Mouse (Mus musculus): ENCODE data around the gene Ccdc86. TPM values are rescaled to one million over a fixed set of nuclear protein-coding genes. Genes with fewer than 3 reads are reported as not detected.

Gene Ccdc86
- polyA plus RNA-seq, 1 experiment from 2014 or later: 23.4 TPM

DNA sequence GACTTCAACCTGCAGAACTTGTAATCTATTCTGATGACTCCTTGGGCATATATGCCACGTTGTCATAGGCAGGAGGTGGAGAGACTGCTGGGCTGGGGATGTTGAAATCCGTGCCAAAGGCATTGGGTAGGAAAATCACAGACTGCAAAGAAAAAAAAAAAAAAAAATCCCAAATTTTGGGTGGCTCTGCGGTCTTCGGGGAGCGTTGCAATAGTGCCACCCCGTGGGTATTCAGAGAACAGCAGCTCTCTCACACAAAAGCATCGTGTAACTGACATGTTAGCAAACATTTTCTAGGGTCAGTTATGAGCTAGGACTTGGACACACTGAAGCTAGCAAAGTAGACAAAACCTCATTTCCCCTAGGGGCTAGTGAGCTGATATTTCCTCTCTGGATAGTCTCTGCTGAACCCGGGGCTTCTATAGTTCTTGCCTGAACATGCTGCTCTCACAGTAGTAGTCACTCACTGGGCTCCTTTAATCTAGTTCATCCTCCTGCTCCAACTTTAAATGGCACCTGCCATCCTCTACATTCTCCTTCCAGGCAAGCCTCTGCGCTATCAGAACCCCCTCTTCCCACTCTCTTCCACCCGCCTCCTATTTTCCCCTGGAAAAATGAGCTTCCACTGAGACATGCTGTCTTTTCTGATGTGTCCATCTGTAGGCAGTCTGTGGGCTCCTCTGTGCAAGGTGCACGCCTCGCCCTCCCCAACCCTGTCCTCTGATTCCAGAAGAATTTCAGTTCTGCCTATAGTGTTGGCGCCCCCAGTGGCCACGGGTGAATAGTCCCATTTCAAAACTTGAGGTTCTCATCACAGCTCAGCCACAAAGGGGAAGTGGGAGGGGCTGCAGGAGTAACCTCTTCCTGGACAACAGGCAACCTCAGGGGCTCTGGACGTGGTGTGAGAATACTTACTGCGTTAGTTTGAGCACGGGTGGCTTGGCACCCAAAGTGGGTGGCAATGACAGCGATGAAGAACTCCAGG lies 30.4 kb upstream of the Ccdc86 start:
- H3K27me3 ChIP-seq (ENCODE audit: control insufficient read depth, insufficient read depth, low read length): no peaks in the 10 kb centered on the region
- no peak overlapping the region for H3K4me3 ChIP-seq (ENCODE audit: low read depth, low read length)
- DNase-seq (ENCODE audit: low spot score) (peak; percentile 75), ATAC-seq (ENCODE audit: insufficient read depth, low FRiP score, low TSS enrichment) (peak; percentile 67; the same call in 1 of the 2 replicates)
- WGBS: 16% methylated on average over 18 of the region's 18 CpGs
- 0 out of 2 replicates have a peak overlapping the region, but pooled peaks have one; percentile 15 for H3K9ac ChIP-seq (ENCODE audit: low read length)
- H3K4me1 ChIP-seq (ENCODE audit: control insufficient read depth, insufficient read depth, low read length): no peaks in the 10 kb centered on the region
- no peaks in the 10 kb centered on the region for H3K9me3 ChIP-seq (ENCODE audit: control insufficient read depth, low read length)
- H3K36me3 ChIP-seq (ENCODE audit: control insufficient read depth, insufficient read depth, low read length): no peaks in the 10 kb centered on the region
- H3K4me2 ChIP-seq (ENCODE audit: low read depth): peak overlapping the region; percentile 17; the same call in 1 of the 2 replicates
- H3K27ac ChIP-seq (ENCODE audit: low read depth, low read length): no peak overlapping the region

DNA sequence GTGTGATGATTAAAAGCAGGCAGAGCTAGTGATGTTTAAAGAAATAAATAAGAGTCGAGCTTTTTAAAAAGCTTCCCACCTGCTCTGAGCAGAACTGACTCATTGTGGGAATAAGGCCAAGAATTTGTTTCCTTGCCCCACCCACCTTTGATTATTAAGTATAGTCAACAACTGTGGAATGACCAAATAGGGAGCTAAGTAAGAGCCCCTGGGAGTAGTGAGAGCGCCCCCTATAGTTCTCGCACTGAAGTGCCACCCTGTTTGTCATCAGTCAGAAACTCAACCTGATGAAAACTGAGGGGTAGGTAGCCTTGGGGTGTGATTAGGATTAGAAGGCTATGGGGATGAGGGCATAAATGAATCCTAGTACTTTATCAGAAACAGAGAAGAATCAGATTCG lies 27.3 kb upstream of the Ccdc86 start:
- 55% methylated on average over 4 of the region's 4 CpGs for WGBS

DNA sequence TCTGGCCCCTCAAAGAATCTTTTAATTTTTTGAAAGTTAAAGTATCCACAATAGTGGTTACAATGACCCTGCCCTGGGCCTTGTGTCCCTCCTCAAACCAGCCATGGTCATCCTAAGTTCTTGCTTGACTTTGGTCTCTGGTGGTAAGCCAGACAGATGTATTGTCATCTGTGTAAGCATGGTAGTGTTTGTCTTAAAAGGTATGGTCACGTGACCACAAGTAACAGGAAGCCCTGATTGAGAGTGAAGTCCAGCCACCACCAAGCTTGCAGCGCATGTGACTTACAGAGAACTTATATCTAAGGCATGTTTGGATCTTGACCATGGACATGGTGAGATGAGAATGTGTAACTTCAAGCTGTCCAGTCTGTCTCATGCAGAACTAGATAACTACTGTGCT lies 26.1 kb upstream of the Ccdc86 start:
- Histone ChIP-seq H3K27ac (ENCODE audit: low read depth, low read length) (no peak overlapping the region), H3K4me3 (ENCODE audit: low read depth, low read length) (no peak overlapping the region), H3K27me3 (ENCODE audit: control insufficient read depth, insufficient read depth, low read length) (no peaks in the 10 kb centered on the region), H3K9me3 (ENCODE audit: control insufficient read depth, low read length) (no peaks in the 10 kb centered on the region), H3K9ac (ENCODE audit: low read length) (no peak overlapping the region), H3K4me1 (ENCODE audit: control insufficient read depth, insufficient read depth, low read length) (no peaks in the 10 kb centered on the region), H3K4me2 (ENCODE audit: low read depth) (no peak overlapping the region), H3K36me3 (ENCODE audit: control insufficient read depth, insufficient read depth, low read length) (no peaks in the 10 kb centered on the region)
- 81% methylated on average over 2 of the region's 2 CpGs for WGBS
- ATAC-seq (ENCODE audit: insufficient read depth, low FRiP score, low TSS enrichment) (no peak), DNase-seq (ENCODE audit: low spot score) (no peak)

More for the DNA sequence above, 27.3 kb upstream of the Ccdc86 start:
- no peak overlapping the region for H3K27ac ChIP-seq (ENCODE audit: low read depth, low read length)
- no peak for ATAC-seq (ENCODE audit: insufficient read depth, low FRiP score, low TSS enrichment)
- H3K4me3 ChIP-seq (ENCODE audit: low read depth, low read length): no peak overlapping the region
- no peaks in the 10 kb centered on the region for H3K36me3 ChIP-seq (ENCODE audit: control insufficient read depth, insufficient read depth, low read length)
- no peak overlapping the region for H3K9ac ChIP-seq (ENCODE audit: low read length)
- no peaks in the 10 kb centered on the region for H3K4me1 ChIP-seq (ENCODE audit: control insufficient read depth, insufficient read depth, low read length)
- no peaks in the 10 kb centered on the region for H3K27me3 ChIP-seq (ENCODE audit: control insufficient read depth, insufficient read depth, low read length)
- H3K9me3 ChIP-seq (ENCODE audit: control insufficient read depth, low read length): no peaks in the 10 kb centered on the region
- no peak for DNase-seq (ENCODE audit: low spot score)
- H3K4me2 ChIP-seq (ENCODE audit: low read depth): no peak overlapping the region

DNA sequence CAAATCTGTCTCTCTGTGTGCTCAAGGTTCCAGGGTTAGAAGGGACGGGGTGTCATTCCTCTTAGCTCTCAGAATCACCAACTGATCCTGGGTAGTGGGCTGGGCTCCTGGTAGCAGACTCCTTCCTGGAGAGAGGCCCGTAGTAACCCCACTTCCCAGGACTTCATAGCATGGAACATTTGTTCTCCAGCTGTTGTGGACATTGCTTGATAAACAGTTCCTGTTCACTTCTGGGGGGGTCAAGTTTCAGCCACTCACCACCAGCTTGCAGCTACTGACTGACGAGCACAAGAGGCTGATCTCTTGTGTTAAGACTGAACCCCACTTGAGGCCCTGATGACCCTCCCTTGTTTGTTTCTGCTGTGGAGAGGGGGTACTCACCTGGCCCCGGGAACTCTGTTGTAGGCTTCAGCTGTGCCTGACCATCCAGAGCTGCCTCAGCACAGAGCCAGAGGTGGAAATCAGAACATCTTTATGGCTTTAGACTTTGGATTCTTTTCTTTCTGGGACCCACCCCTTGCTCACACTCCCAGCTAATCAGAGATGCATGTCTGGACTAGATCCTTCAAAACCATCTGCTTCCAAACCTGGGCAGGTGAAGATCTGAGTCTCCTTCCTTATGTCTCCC lies 25.3 kb upstream of the Ccdc86 start, which contains the start of gene Ms4a10:
TSS of gene Ms4a10 (minus strand) at position 433 of the 628 bp plus-strand sequence.
- Histone ChIP-seq H3K36me3 (ENCODE audit: control insufficient read depth, insufficient read depth, low read length) (no peaks in the 10 kb centered on the region), H3K9ac (ENCODE audit: low read length) (no peak within 1 kb of the TSS), H3K27me3 (ENCODE audit: control insufficient read depth, insufficient read depth, low read length) (no peaks in the 10 kb centered on the region), H3K4me2 (ENCODE audit: low read depth) (no peak within 1 kb of the TSS), H3K4me1 (ENCODE audit: control insufficient read depth, insufficient read depth, low read length) (no peaks in the 10 kb centered on the region), H3K4me3 (ENCODE audit: low read depth, low read length) (no peak within 1 kb of the TSS), H3K27ac (ENCODE audit: low read depth, low read length) (no peak within 1 kb of the TSS), H3K9me3 (ENCODE audit: control insufficient read depth, low read length) (no peaks in the 10 kb centered on the region)
- no peak for ATAC-seq (ENCODE audit: insufficient read depth, low FRiP score, low TSS enrichment)
- WGBS: 44% methylated on average over 4 of the region's 4 CpGs
- DNase-seq (ENCODE audit: low spot score): no peak

DNA sequence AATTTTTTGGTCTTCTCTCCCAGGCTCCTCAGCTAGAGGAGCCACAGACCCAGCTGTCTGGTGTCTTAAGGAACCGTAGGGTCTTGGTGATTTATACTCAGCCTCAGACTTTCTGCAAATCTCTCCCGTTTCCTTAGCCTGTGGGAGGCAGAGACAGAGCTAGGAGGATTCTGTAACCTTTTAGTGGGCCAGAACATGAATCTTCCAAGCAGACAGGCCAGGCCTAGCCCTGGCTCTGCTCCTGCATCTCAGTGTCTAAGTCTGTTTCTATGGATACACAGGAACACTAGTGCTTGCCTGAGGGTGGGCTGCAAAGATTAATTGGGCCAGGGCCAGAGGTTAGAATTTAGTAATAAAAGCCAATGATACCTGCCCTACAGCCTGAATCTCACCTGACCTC lies 24.1 kb upstream of the Ccdc86 start:
- H3K27me3 ChIP-seq (ENCODE audit: control insufficient read depth, insufficient read depth, low read length): no peaks in the 10 kb centered on the region
- 40% methylated on average over 2 of the region's 2 CpGs for WGBS
- no peak overlapping the region for H3K4me3 ChIP-seq (ENCODE audit: low read depth, low read length)
- ATAC-seq (ENCODE audit: insufficient read depth, low FRiP score, low TSS enrichment) (no peak), DNase-seq (ENCODE audit: low spot score) (no peak)
- no peaks in the 10 kb centered on the region for H3K9me3 ChIP-seq (ENCODE audit: control insufficient read depth, low read length)
- H3K4me2 ChIP-seq (ENCODE audit: low read depth): no peak overlapping the region
- no peak overlapping the region for H3K9ac ChIP-seq (ENCODE audit: low read length)
- no peak overlapping the region for H3K27ac ChIP-seq (ENCODE audit: low read depth, low read length)
- no peaks in the 10 kb centered on the region for H3K4me1 ChIP-seq (ENCODE audit: control insufficient read depth, insufficient read depth, low read length)
- H3K36me3 ChIP-seq (ENCODE audit: control insufficient read depth, insufficient read depth, low read length): no peaks in the 10 kb centered on the region

DNA sequence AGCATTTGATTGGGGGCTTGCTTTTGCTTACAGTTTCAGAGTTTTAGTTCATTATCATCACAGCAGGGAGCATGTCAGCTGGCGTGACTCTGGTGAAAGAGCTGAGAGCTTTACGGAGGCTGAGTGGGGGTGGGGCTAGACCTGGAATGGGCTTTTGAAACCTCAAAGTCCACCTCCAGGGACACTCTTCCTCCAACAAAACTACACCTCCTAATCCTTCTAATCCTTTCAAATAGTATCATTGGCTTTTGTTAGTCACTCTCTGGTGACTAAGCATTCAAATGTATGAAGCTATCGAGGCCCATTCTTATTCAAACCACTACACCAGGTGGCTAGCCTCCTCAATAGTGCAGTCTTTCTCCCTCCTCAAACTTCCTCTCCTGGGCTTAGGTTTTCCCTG lies 23.6 kb upstream of the Ccdc86 start:
- 61% methylated on average over 3 of the region's 3 CpGs for WGBS
- no peak overlapping the region for H3K27ac ChIP-seq (ENCODE audit: low read depth, low read length)

DNA sequence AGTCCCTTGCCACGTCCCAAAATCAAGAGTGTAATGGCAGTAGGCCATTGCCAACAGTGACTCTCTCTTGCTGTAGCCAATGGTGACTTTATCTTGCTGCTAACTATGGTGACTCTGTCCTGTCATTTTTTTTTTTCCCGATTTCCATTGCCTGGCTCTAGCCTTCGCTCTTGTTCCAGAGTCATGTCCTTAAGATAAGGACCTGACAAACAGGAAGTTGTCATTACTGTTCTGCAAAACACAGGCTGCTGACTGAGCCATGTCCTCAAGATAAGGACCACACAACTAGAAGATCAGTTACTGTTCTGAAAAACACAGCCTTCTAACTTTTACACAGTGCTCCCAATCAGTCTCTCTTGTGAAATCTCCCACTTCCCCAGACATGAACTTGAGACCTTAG lies 21.4 kb upstream of the Ccdc86 start:
- WGBS: 82% methylated on average over 3 of the region's 3 CpGs
- Histone ChIP-seq H3K4me2 (ENCODE audit: low read depth) (no peak overlapping the region), H3K36me3 (ENCODE audit: control insufficient read depth, insufficient read depth, low read length) (no peaks in the 10 kb centered on the region), H3K9me3 (ENCODE audit: control insufficient read depth, low read length) (no peaks in the 10 kb centered on the region), H3K9ac (ENCODE audit: low read length) (no peak overlapping the region), H3K27me3 (ENCODE audit: control insufficient read depth, insufficient read depth, low read length) (no peaks in the 10 kb centered on the region), H3K4me3 (ENCODE audit: low read depth, low read length) (no peak overlapping the region), H3K27ac (ENCODE audit: low read depth, low read length) (no peak overlapping the region), H3K4me1 (ENCODE audit: control insufficient read depth, insufficient read depth, low read length) (no peaks in the 10 kb centered on the region)
- ATAC-seq (ENCODE audit: insufficient read depth, low FRiP score, low TSS enrichment) (no peak), DNase-seq (ENCODE audit: low spot score) (no peak)

More for the DNA sequence above, 23.6 kb upstream of the Ccdc86 start:
- H3K9ac ChIP-seq (ENCODE audit: low read length): no peak overlapping the region
- H3K4me1 ChIP-seq (ENCODE audit: control insufficient read depth, insufficient read depth, low read length): no peaks in the 10 kb centered on the region
- no peaks in the 10 kb centered on the region for H3K27me3 ChIP-seq (ENCODE audit: control insufficient read depth, insufficient read depth, low read length)
- no peak overlapping the region for H3K4me3 ChIP-seq (ENCODE audit: low read depth, low read length)
- no peaks in the 10 kb centered on the region for H3K9me3 ChIP-seq (ENCODE audit: control insufficient read depth, low read length)
- no peaks in the 10 kb centered on the region for H3K36me3 ChIP-seq (ENCODE audit: control insufficient read depth, insufficient read depth, low read length)
- no peak for DNase-seq (ENCODE audit: low spot score)
- no peak overlapping the region for H3K4me2 ChIP-seq (ENCODE audit: low read depth)
- no peak for ATAC-seq (ENCODE audit: insufficient read depth, low FRiP score, low TSS enrichment)

DNA sequence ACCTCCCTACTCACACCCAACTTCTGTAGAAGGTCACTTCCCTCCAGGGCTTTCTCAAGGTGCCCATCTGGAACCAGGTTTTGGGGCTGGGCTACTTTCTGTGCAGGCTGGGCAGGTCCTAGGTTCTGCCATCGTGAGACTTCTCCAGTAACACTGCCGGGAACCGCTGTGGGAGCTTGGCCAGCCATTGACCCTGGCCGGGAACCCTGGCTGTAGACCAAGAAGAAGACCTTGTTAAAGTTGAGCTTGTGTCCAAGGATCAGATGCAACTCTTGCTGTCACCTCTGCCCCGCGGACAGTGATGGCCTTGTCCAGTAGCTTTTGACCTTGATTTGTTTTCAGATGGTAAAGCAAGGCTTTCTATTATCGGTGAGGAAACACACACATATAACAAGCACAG lies 19.5 kb upstream of the Ccdc86 start:
- H3K4me2 ChIP-seq (ENCODE audit: low read depth): no peak overlapping the region
- no peaks in the 10 kb centered on the region for H3K9me3 ChIP-seq (ENCODE audit: control insufficient read depth, low read length)
- DNase-seq (ENCODE audit: low spot score): no peak
- no peak for ATAC-seq (ENCODE audit: insufficient read depth, low FRiP score, low TSS enrichment)
- H3K9ac ChIP-seq (ENCODE audit: low read length): no peak overlapping the region
- H3K27ac ChIP-seq (ENCODE audit: low read depth, low read length): no peak overlapping the region
- WGBS: 90% methylated on average over 7 of the region's 7 CpGs
- H3K27me3 ChIP-seq (ENCODE audit: control insufficient read depth, insufficient read depth, low read length): no peaks in the 10 kb centered on the region
- no peak overlapping the region for H3K4me3 ChIP-seq (ENCODE audit: low read depth, low read length)
- no peaks in the 10 kb centered on the region for H3K36me3 ChIP-seq (ENCODE audit: control insufficient read depth, insufficient read depth, low read length)
- no peaks in the 10 kb centered on the region for H3K4me1 ChIP-seq (ENCODE audit: control insufficient read depth, insufficient read depth, low read length)
